Mouse (Mus musculus): ENCODE measurements around the gene Ceacam15. TPM values are rescaled to one million over a fixed set of nuclear protein-coding genes. Genes with fewer than 3 reads are reported as not detected.
"Not testable (repeated sequence)": the region's sequence is repeated elsewhere in the genome, so short reads cannot be mapped to it uniquely, and the experiment has no call there.

Ceacam15 gene
- total RNA-seq (2021), result not detected
- long read RNA-seq, experiment 1, result 0 reads
- long read RNA-seq, experiment 2, result 0 reads

DNA sequence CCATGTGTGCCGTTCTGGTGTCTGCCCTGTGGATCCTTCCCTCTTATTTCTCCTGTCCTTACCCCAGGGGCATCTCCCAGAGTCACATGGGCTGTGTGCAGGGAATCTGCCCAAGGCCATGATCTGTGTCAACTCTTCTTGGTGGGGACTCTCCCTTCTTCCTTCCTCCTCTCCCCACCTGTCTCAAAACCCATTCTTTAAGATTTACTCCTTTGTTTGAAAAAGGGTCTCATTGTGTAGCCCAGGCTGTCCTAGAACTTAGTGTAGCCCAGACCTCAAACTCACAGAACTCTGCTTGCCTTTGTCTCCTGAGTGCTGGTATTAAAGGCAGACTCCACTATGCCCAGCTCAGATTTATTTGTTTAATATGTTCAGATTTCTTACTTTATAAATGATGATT is at the start of gene Ceacam15:
TSS of gene Ceacam15 (minus strand) at position 101 of the 400 bp plus-strand sequence.
- Histone ChIP-seq H3K4me3 (no peak within 1 kb of the TSS), H3K27ac (no peak within 1 kb of the TSS)
- DNase-seq (ENCODE audit: extremely low spot score in 1 of 2, low spot score in 2 of 2), result no peak
- no peak for TF ChIP-seq CTCF (IDR thresholded peaks at IDR 0.05)
- intact Hi-C loops (cut with DNase I), result no loop called here

GRCm38 (mm10) chr7:16722490-16722889 is 47.0 kb upstream of the Ceacam15 start:
- H3K27ac ChIP-seq; DNase-seq (ENCODE audit: extremely low spot score in 1 of 2, low spot score in 2 of 2); H3K4me3 ChIP-seq; intact Hi-C loops (cut with DNase I): not testable (repeated sequence)

DNA sequence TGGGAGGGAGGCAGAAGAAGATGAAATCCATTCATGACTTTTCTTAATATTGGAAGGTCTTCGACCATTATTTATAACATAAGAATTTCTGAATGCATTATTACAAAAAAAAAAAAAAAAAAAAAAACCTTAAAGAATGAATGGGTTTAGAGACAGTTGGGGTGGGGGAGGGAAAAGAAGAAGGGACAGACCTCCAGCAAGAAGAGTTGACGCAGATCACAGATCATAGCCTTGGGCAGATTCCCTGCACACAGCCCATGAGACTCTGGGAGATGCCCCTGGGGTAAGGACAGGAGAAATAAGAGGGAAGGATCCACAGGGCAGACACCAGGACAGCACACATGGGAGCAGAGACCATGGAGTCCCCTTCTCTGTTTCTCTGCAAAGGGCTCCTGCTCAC is 46.1 kb upstream of the Ceacam15 start, which contains the start of gene Ceacam9:
TSS of gene Ceacam9 (plus strand) at position 301 of the 400 bp plus-strand sequence.
- DNase-seq (ENCODE audit: extremely low spot score in 1 of 2, low spot score in 2 of 2), result no peak
- intact Hi-C loops (cut with DNase I), result loop anchor here (1.0 kb wide), 1 partner anchor 47 kb away; no protein-coding TSS in a partner anchor
- TF ChIP-seq CTCF (IDR thresholded peaks at IDR 0.05), result no peak

DNA sequence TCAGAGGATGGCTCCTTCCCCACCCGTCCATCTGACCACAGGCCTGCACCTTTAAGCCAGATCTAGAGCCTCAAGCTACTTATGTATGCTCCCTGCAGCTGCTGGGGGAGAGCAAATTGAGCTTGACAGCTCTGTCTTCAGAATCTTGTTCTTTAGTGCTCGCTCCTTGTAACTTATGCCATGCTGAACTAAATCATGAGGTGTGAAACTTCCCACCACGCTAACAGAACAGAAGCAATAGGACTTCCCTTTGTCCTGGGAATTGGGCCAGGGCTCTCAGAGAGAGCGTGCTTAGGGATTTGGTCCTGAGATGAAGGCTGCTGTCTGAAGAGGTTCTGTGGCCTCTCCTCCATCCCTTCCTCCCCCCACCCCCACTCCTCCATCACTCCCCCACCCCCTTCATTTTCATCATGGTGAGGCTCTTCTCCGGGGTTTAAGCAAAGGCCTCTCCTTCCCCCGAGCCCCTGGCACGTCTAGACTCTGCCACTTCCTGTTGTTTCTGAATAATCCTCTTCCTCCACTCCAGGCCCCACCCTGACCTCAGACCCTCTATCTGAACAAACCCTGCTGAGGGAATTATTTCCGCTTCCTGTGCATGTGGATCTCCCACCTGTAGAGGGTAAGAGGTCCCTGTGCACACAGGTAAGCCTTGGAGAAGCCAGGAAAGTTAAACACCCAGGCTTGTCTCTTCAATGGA is 41.1 kb upstream of the Ceacam15 start:
- DNase-seq (ENCODE audit: extremely low spot score in 1 of 2, low spot score in 2 of 2); H3K4me3 ChIP-seq; H3K27ac ChIP-seq; intact Hi-C loops (cut with DNase I): not testable (repeated sequence)

More for the DNA sequence above, 46.1 kb upstream of the Ceacam15 start, which contains the start of gene Ceacam9:
- Histone ChIP-seq H3K4me3 (no peak within 1 kb of the TSS), H3K27ac (no peak within 1 kb of the TSS)

DNA sequence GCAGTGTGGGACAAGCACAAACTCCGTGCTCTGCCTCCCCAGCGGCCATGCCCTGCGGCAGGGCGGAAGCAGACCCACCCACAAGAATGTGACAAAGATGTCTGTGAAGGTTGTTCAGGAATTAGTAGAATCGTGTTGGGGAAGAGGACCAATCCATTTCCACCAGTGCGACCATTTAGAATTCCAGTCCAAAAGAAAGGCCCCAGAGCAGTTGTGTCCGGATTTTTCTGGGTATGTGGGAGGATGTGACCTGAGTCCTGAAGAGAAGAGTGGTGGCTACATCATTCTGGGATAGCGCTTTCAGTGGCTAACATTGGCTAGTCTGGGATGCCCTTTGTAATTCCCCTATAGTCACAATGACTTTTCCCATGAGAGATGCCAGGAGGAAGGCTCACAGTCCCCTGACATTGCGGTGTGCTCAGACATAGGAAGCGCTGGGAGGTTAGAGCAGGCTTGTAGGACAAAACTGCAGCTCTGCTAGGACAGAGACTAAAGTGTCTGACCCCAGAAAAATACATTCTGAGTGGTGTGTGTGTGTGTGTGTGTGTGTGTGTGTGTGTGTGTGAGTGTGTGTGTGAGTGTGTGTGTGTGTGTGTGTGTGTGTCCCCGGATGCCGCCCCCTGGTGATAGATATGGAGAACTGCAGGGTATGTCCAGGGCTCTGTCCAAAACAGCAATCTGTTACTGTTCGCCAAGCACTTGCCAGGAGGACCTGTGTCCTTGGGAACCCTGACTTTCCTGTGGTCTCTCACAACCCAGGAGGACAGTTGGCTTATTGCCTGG is 37.3 kb upstream of the Ceacam15 start:
- no peak overlapping the region for H3K27ac ChIP-seq
- no peak for DNase-seq (ENCODE audit: extremely low spot score in 1 of 2, low spot score in 2 of 2)
- no peak for TF ChIP-seq CTCF (IDR thresholded peaks at IDR 0.05)
- intact Hi-C loops (cut with DNase I), result no loop called here
- no peak overlapping the region for H3K4me3 ChIP-seq

DNA sequence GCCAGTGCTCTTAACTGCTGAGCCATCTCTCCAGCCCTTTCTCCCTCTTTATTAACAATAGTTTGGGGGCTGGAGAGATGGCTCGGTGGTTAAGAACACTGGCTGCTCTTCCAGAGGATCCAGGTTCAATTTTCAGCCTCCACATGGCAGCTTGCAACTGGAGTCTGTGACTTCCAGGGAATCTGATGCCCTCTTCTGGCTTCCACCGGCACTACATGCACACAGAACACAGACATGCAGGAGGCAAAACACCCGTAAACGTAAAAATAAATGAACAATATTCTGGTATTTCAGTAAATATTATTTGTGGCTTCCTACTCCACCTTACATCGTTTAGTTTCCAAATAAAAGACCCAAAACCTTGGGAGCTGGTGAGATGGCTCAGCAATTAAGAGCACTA is 35.1 kb upstream of the Ceacam15 start:
- H3K27ac ChIP-seq, result no peak overlapping the region

GRCm38 (mm10) chr7:16708244-16708643 is 32.7 kb upstream of the Ceacam15 start:
- H3K4me3 ChIP-seq, result no peak overlapping the region
- intact Hi-C loops (cut with DNase I), result no loop called here
- no peak for DNase-seq (ENCODE audit: extremely low spot score in 1 of 2, low spot score in 2 of 2)
- no peak overlapping the region for H3K27ac ChIP-seq
- no peak for TF ChIP-seq CTCF (IDR thresholded peaks at IDR 0.05)

More for the DNA sequence above, 35.1 kb upstream of the Ceacam15 start:
- TF ChIP-seq CTCF (IDR thresholded peaks at IDR 0.05), result peak; percentile 10
- H3K4me3 ChIP-seq, result no peak overlapping the region
- DNase-seq (ENCODE audit: extremely low spot score in 1 of 2, low spot score in 2 of 2), result no peak
- intact Hi-C loops (cut with DNase I), result no loop called here

GRCm38 (mm10) chr7:16706385-16706784 is 30.9 kb upstream of the Ceacam15 start:
- no peak overlapping the region for H3K4me3 ChIP-seq
- no peak for TF ChIP-seq CTCF (IDR thresholded peaks at IDR 0.05)
- DNase-seq (ENCODE audit: extremely low spot score in 1 of 2, low spot score in 2 of 2), result peak in 1 of 2 experiments; percentile 29
- H3K27ac ChIP-seq, result peak overlapping the region; percentile 76
- intact Hi-C loops (cut with DNase I), result no loop called here

DNA sequence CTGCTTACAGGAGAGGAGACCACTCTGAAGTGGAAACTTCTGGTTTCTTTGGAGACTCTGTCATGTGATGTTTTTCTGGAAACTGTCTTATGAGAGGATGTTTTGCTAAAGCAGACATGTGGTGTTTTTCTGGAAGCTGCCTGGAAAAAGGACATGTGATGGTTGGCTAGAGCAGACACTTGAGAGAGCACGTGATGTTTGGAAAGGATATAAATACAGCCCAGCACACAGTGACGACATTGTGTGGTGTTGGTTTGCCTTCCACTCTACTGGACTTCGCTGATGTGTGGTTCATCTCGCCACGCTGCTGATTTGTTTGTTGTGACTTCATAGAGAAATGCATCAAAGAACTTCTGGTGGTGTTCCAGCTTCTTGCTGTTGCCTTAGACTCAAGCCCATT is 25.1 kb upstream of the Ceacam15 start:
- H3K4me3 ChIP-seq, result no peak overlapping the region
- H3K27ac ChIP-seq, result no peak overlapping the region
- intact Hi-C loops (cut with DNase I), result no loop called here
- no peak for DNase-seq (ENCODE audit: extremely low spot score in 1 of 2, low spot score in 2 of 2)
- no peak for TF ChIP-seq CTCF (IDR thresholded peaks at IDR 0.05)

DNA sequence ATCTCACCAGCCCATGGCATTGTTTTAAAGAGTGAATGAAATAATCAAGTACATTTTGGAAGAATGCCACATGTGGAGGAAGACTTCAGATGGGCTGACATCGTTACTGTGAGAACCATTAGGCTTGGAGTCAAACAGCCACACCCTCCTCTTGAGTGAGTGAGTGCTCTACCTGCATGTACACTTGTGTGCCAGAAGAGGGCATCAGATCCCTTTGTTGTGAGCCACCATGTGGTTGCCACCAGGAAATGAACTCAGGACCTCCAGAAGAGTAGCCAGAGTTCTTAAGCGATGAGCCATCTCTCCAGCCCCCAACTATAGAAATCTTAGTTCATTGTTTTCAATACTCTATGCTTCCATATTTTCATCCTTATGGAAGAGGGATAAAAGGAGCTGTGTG is 23.5 kb upstream of the Ceacam15 start:
- TF ChIP-seq CTCF (IDR thresholded peaks at IDR 0.05), result peak; percentile 46
- intact Hi-C loops (cut with DNase I), result loop anchor here (2.0 kb wide), 1 partner anchor 30 kb away; no protein-coding TSS in a partner anchor
- H3K27ac ChIP-seq, result no peak overlapping the region
- no peak for DNase-seq (ENCODE audit: extremely low spot score in 1 of 2, low spot score in 2 of 2)
- H3K4me3 ChIP-seq, result no peak overlapping the region

DNA sequence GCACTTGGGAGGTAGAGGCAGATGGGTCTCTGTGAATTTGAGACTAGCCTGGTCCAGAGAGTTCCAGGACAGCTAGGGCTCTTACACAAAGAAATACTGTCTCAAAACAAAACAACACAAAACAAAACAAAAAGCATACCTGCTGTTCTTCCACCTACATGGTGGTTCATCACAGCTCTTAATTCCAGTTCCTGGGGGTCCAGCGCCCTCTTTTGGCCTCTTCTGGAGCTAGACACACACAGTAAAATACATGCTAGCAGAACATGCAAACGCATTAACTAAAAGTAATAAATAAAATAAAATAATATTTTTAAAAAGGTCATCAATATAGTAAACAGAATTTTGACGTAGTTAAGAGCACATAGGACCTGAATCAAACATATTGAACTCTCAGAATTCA is 19.5 kb upstream of the Ceacam15 start:
- peak; percentile 17 to 19 for DNase-seq (ENCODE audit: extremely low spot score in 1 of 2, low spot score in 2 of 2)
- Histone ChIP-seq H3K4me3 (no peak overlapping the region), H3K27ac (no peak overlapping the region)
- intact Hi-C loops (cut with DNase I), result loop anchor here (1.0 kb wide), 1 partner anchor 67 kb away; no protein-coding TSS in a partner anchor
- TF ChIP-seq CTCF (IDR thresholded peaks at IDR 0.05), result peak; percentile 51

DNA sequence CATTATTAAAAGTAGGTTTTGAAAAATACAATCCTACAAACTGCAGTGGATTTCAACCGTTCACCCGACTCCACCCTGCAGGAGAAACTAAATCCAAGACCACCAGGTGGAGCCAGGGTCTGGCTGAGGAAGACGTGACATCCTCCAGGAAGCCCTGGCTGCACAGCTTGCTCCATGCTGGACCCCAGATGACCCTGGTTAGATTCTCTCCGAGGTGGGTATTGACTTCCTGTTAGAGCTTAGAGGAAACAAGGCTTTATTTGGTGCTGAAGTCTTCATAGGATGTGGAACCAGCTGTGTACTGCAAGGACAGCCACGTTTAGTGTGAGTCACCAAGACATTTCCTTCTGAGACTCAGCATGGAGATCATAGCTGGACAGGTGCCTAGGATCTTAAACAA is 13.7 kb upstream of the Ceacam15 start:
- Histone ChIP-seq H3K4me3 (no peak overlapping the region), H3K27ac (no peak overlapping the region)
- intact Hi-C loops (cut with DNase I), result no loop called here
- no peak; the same call in 1 of the 2 replicates for TF ChIP-seq CTCF (IDR thresholded peaks at IDR 0.05)
- no peak for DNase-seq (ENCODE audit: extremely low spot score in 1 of 2, low spot score in 2 of 2)

DNA sequence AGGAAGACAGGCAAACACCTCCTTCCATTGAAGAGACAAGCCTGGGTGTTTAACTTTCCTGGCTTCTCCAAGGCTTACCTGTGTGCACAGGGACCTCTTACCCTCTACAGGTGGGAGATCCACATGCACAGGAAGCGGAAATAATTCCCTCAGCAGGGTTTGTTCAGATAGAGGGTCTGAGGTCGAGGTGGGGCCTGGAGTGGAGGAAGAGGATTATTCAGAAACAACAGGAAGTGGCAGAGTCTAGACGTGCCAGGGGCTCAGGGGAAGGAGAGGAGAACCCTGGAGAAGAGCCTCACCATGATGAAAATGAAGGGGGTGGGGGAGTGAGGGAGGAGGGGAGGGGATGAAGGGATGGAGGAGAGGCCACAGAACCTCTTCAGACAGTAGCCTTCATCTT is 4.7 kb upstream of the Ceacam15 start:
- DNase-seq (ENCODE audit: extremely low spot score in 1 of 2, low spot score in 2 of 2); H3K27ac ChIP-seq; intact Hi-C loops (cut with DNase I); H3K4me3 ChIP-seq: not testable (repeated sequence)

GRCm38 (mm10) chr7:16674699-16675098 is 806 bp downstream of the Ceacam15 start:
- not testable (repeated sequence) for DNase-seq (ENCODE audit: extremely low spot score in 1 of 2, low spot score in 2 of 2); H3K27ac ChIP-seq; H3K4me3 ChIP-seq
- intact Hi-C loops (cut with DNase I), result loop anchor here (1.0 kb wide), 1 partner anchor 47 kb away; the partner anchor contains the start of gene Ceacam9
